Mouse (Mus musculus) forebrain, embryonic 16.5 days (tissue): Measurements from ENCODE around the gene Cyth4. TPM values are rescaled to one million over a fixed set of nuclear protein-coding genes. Genes with fewer than 3 reads are reported as not detected.

Experiments
- ATAC-seq: fragments of 200-750 bp; cut with Nextera tagmentation; 2 replicates; pipeline ENCODE4 v1.8.0; 2017; ENCODE audit warnings: mild to moderate bottlenecking, moderate library complexity
- H3K27ac ChIP-seq: fragments of 300-500 bp; sonication (generic); 2 replicates; pipeline ENCODE4 v1.5.1; 2014; ENCODE audit warnings: low read length, control low read depth
- H3K27me3 ChIP-seq: fragments of 300-500 bp; sonication (generic); replicated peaks from 2 replicates; pipeline ENCODE4 v1.6.1; 2014; ENCODE audit warnings: low read length; ENCODE audit not compliant: control insufficient read depth, insufficient read depth
- H3K36me3 ChIP-seq: fragments of 300-500 bp; sonication (generic); 2 replicates; pipeline ENCODE4 v1.6.1; 2014; ENCODE audit not compliant: control insufficient read depth, insufficient read depth
- H3K4me1 ChIP-seq: fragments of 300-500 bp; sonication (generic); replicated peaks from 2 replicates; pipeline ENCODE4 v1.6.1; 2014; ENCODE audit warnings: low read length; ENCODE audit not compliant: control insufficient read depth, insufficient read depth
- H3K4me2 ChIP-seq: fragments of 300-500 bp; sonication (generic); 2 replicates; pipeline ENCODE4 v1.6.1; 2014; ENCODE audit warnings: mild to moderate bottlenecking, low read length, control low read depth
- H3K4me3 ChIP-seq: fragments of 300-500 bp; sonication (generic); replicated peaks from 2 replicates; pipeline ENCODE4 v1.5.1; 2014; ENCODE audit warnings: mild to moderate bottlenecking, low read length, control low read depth
- H3K9ac ChIP-seq: fragments of 300-500 bp; sonication (generic); replicated peaks from 2 replicates; pipeline ENCODE4 v1.6.1; 2014; ENCODE audit warnings: low read depth, low read length, control low read depth
- H3K9me3 ChIP-seq: fragments of 300-500 bp; sonication (generic); 2 replicates; pipeline ENCODE4 v1.6.1; 2016; ENCODE audit warnings: low read length; ENCODE audit not compliant: control insufficient read depth
- WGBS: fragments of 180-500 bp; shearing (Covaris S2); extraction: QIAGEN DNeasy Blood & Tissue Kit; methylation state at CpG from one replicate; pipeline ENCODE4 v1.1.7; 2014; 5-methylcytosine and 5-hydroxymethylcytosine counted together
- polyA plus RNA-seq: library from polyadenylated mRNA; unstranded; fragments of >200 nt; fragmentation: Nextera tagmentation; extraction: Ambion mirVana; gene quantifications from 2 replicates; pipeline ENCODE4 v1.2.1, GENCODE M21; 2015

The Cyth4 gene
- polyA plus RNA-seq, 1 experiment from 2014 or later, result 4.5 TPM

DNA sequence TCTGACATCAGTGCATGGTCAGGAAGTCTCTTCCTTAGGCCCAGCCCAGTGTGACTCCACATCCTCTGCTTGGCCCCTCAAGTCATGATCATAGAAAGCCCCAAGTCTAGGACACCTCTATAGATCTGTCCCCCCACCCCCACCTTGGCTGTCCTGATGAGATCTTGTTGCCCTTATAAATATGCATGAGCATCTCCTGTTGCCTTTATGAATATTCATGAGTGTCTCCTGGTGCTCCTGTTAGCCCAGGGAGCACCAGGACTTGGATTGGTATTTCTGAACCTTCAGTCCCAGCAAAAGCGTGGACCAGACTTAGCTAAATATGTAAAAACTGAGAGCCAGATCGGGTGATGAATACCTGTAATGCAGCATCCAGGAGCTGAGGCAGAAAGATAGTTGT, 35.5 kb downstream of the Cyth4 start:
- H3K4me2 ChIP-seq, result no peak overlapping the region
- no peak for ATAC-seq
- no peak overlapping the region for H3K27ac ChIP-seq
- no peak overlapping the region for H3K4me3 ChIP-seq
- H3K9ac ChIP-seq, result no peak overlapping the region
- H3K36me3 ChIP-seq, result no peaks in the 10 kb centered on the region
- H3K9me3 ChIP-seq, result no peaks in the 10 kb centered on the region
- WGBS, result 38% methylated on average over 2 of the region's 2 CpGs
- H3K27me3 ChIP-seq, result no peaks in the 10 kb centered on the region
- H3K4me1 ChIP-seq, result peaks cover 45% of the 10 kb centered on the region

GRCm38 (mm10) chr15:78633413-78633812, 36.6 kb downstream of the Cyth4 start:
- Histone ChIP-seq H3K9ac (no peak overlapping the region), H3K27me3 (no peaks in the 10 kb centered on the region), H3K4me1 (peaks cover 54% of the 10 kb centered on the region), H3K9me3 (no peaks in the 10 kb centered on the region), H3K4me3 (no peak overlapping the region), H3K4me2 (no peak overlapping the region), H3K27ac (no peak overlapping the region; the same call in 1 of the 2 replicates), H3K36me3 (no peaks in the 10 kb centered on the region)
- ATAC-seq, result no peak
- 55% methylated on average over 5 of the region's 5 CpGs for WGBS

- peaks cover 60% of the 10 kb centered on the region for H3K4me1 ChIP-seq
- H3K9ac ChIP-seq, result no peak overlapping the region
- 29% methylated on average over 10 of the region's 10 CpGs for WGBS
Measured at GRCm38 (mm10) chr15:78634095-78634737, 37.4 kb downstream of the Cyth4 start.

GRCm38 (mm10) chr15:78635231-78635630, 38.4 kb downstream of the Cyth4 start:
- Histone ChIP-seq H3K27me3 (no peaks in the 10 kb centered on the region), H3K4me1 (peaks cover 60% of the 10 kb centered on the region), H3K4me3 (no peak overlapping the region), H3K36me3 (no peaks in the 10 kb centered on the region), H3K9me3 (no peaks in the 10 kb centered on the region), H3K4me2 (no peak overlapping the region), H3K9ac (no peak overlapping the region), H3K27ac (no peak overlapping the region)
- no peak for ATAC-seq
- 39% methylated on average over 7 of the region's 7 CpGs for WGBS

More at GRCm38 (mm10) chr15:78634095-78634737, 37.4 kb downstream of the Cyth4 start:
- peak; percentile 66 for ATAC-seq
- no peak overlapping the region for H3K4me2 ChIP-seq
- H3K9me3 ChIP-seq, result no peaks in the 10 kb centered on the region
- H3K36me3 ChIP-seq, result no peaks in the 10 kb centered on the region
- H3K27ac ChIP-seq, result peak overlapping the region; percentile 27
- H3K27me3 ChIP-seq, result no peaks in the 10 kb centered on the region
- no peak overlapping the region for H3K4me3 ChIP-seq

DNA sequence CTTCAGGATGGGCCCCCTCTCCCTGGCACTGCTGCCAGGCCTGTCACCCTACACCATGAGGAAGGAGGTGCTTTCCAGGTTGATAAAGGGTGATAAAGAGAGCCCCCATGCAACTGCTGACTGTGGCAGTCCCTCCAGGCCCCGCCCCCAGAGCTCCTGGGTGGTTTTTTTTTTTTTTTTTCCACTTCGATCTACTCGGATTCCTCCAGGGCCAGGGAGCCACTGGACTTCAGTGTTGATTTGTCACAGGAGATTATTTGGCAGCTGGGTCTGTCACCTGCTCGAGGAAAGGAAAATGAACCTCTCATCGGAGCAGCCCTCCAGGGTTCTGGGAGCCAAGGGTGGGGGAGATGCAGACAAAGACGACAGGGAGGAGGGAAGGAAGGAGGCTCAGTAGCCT, 46.8 kb downstream of the Cyth4 start:
- H3K4me3 ChIP-seq, result no peak overlapping the region
- no peak overlapping the region for H3K9ac ChIP-seq
- no peaks in the 10 kb centered on the region for H3K36me3 ChIP-seq
- no peak overlapping the region; the same call in 1 of the 2 replicates for H3K4me2 ChIP-seq
- peaks cover 14% of the 10 kb centered on the region for H3K4me1 ChIP-seq
- no peaks in the 10 kb centered on the region for H3K27me3 ChIP-seq
- no peaks in the 10 kb centered on the region for H3K9me3 ChIP-seq
- 17% methylated on average over 6 of the region's 6 CpGs for WGBS
- no peak overlapping the region for H3K27ac ChIP-seq
- ATAC-seq, result no peak

DNA sequence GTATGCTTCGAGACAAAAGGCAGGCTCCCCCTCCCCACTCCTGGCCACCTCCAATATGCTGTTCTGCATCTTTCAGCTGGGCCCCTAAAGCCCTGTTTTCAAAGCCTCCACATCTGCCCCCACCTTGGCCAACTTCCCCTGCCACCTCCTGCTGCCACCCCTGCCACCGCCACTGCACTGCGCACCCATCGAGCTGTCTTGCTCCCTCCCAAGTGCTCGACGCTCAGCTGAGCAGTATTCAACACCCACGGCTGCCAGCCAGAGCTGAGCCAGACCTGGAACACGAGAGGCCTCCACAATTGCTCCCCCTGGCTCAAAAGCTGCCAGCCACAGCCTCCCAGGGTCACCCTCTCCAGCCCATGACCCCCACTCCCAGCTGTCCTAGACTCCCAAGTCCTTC, 47.8 kb downstream of the Cyth4 start:
- no peak overlapping the region for H3K4me2 ChIP-seq
- 33% methylated on average over 8 of the region's 8 CpGs for WGBS
- H3K4me3 ChIP-seq, result no peak overlapping the region
- H3K9me3 ChIP-seq, result no peaks in the 10 kb centered on the region
- H3K4me1 ChIP-seq, result peaks cover 18% of the 10 kb centered on the region
- no peaks in the 10 kb centered on the region for H3K36me3 ChIP-seq
- no peaks in the 10 kb centered on the region for H3K27me3 ChIP-seq
- no peak overlapping the region for H3K9ac ChIP-seq
- ATAC-seq, result no peak
- no peak overlapping the region for H3K27ac ChIP-seq

DNA sequence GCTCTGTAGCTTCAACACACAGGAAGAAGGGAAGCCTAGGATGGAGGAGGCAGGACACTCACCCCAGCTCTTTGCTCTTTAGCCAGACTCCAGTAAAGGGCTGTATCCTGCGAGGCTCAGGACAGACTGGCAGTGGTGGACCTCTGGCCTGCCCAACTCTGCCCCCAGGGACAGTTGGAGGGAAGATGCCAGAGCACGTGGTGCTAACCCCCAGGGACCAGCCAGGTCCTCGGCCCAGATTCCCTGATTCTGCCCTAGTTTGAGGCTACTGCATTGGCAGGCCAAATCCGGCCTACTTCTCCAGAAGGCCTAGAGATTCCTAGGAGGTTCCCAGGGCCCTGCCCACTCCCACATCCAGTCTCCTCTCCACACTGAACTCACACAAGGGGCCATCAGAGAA, 50.9 kb downstream of the Cyth4 start:
- 82% methylated on average over 4 of the region's 4 CpGs for WGBS
- ATAC-seq, result no peak
- Histone ChIP-seq H3K27ac (no peak overlapping the region), H3K4me2 (no peak overlapping the region), H3K36me3 (no peaks in the 10 kb centered on the region), H3K27me3 (no peaks in the 10 kb centered on the region), H3K4me3 (no peak overlapping the region), H3K4me1 (peaks cover 20% of the 10 kb centered on the region), H3K9ac (no peak overlapping the region), H3K9me3 (no peaks in the 10 kb centered on the region)

DNA sequence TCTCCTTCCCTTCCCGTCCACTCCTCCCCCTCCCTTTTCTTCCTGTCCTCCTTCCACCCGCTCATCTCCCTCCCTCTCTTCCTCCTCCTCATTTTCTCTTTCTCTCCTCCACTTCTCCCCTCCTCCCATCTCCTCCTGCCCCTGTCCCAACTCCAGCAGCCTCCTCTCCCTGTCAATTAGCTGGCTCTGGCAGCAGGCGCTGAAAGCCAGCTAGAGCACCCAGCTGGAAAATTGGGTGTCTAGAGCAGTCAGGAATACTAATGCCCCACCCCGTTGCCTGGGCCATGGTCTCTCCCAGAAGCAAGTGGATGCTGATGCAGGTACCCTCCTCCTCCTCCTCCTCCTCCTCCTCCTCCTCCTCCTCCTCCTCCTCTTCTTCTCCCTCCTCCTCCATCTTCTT, 54.3 kb downstream of the Cyth4 start:
- Histone ChIP-seq H3K9me3 (no peaks in the 10 kb centered on the region), H3K4me1 (peaks cover 14% of the 10 kb centered on the region), H3K27me3 (no peaks in the 10 kb centered on the region), H3K36me3 (no peaks in the 10 kb centered on the region), H3K27ac (no peak overlapping the region), H3K4me3 (no peak overlapping the region), H3K9ac (no peak overlapping the region), H3K4me2 (no peak overlapping the region)
- ATAC-seq, result 0 out of 2 replicates have a peak, but pooled peaks have one; percentile 54
- 12% methylated on average over 4 of the region's 4 CpGs for WGBS

DNA sequence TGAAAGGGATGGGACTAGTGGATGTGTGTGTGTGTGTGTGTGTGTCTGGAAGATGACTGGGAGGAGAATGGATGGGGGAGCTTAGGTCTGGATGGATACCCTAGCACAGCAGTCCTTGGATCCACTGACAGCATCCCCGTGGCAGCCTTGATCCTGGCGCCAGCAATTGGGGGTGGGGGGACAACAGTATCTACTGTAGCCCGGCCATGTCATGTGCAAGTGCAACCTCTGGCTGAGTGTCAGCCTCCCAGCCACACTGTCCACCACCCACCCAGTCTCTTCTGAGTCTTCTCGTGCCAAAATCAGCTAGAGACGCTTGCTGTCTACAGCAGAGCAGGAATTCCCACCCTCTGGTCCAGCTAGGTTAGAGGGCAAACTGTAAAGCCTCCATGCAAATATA, 67.4 kb downstream of the Cyth4 start:
- Histone ChIP-seq H3K4me3 (no peak overlapping the region), H3K4me1 (peaks cover 4% of the 10 kb centered on the region), H3K9me3 (no peaks in the 10 kb centered on the region), H3K27ac (no peak overlapping the region), H3K27me3 (no peaks in the 10 kb centered on the region), H3K36me3 (no peaks in the 10 kb centered on the region), H3K4me2 (no peak overlapping the region), H3K9ac (no peak overlapping the region)
- 72% methylated on average over 5 of the region's 5 CpGs for WGBS
- no peak for ATAC-seq
